ENCODE assay signal across 17 mouse cellular contexts in genomic region chr2:44397209-44397608, GRCm38 (mm10).
DNase-seq lines count a peak whose midpoint lies in the region; ATAC-seq lines count a peak whose summit lies in the region.
"Had no signal": no experiment of that assay in that cellular context is flagged by ENCODE, and none has a peak within 500 bp of the region (broad histone marks: within the 10 kb centered on the region; RNA-seq: fewer than 3 reads in every experiment).

No protein-coding gene starts in this region.

- ATAC-seq in midbrain, embryonic 13.5 days: no peak
- ATAC-seq in neural tube, embryonic 11.5 days (ENCODE audit: insufficient read depth, low FRiP score, low TSS enrichment): 0 out of 2 replicates have a peak, but pooled peaks have one; percentile 29

- no peak overlapping the region for H3K4me3 ChIP-seq in midbrain, embryonic 10.5 days
- no peak overlapping the region for H3K4me3 ChIP-seq in midbrain, embryonic 13.5 days (replicated peaks)
- no peak overlapping the region for H3K4me3 ChIP-seq in neural tube, embryonic 11.5 days (ENCODE audit: low read depth, low read length)
- H3K4me3 ChIP-seq: embryonic facial prominence, embryonic 15.5 days; erythroblast, embryonic 14.5 days; forebrain, embryonic 10.5 days; gastrocnemius, adult 2 months; heart, embryonic 12.5 days; hindbrain, embryonic 12.5 days had no signal

- no peak overlapping the region for H3K4me2 ChIP-seq in midbrain, embryonic 13.5 days (replicated peaks)
- H3K4me2 ChIP-seq in neural tube, embryonic 11.5 days (ENCODE audit: low read depth): no peak overlapping the region
- H3K4me2 ChIP-seq: embryonic facial prominence, embryonic 15.5 days; heart, embryonic 12.5 days; hindbrain, embryonic 12.5 days had no signal

- H3K27me3 ChIP-seq in midbrain, embryonic 10.5 days (ENCODE audit: low read depth, poor library complexity, severe bottlenecking): peaks cover 11% of the 10 kb centered on the region
- H3K27me3 ChIP-seq in midbrain, embryonic 13.5 days: 0 out of 2 replicates have a peak, but pooled peaks cover 8% of the 10 kb centered on the region
- no peaks in the 10 kb centered on the region for H3K27me3 ChIP-seq in neural tube, embryonic 11.5 days (ENCODE audit: control insufficient read depth, insufficient read depth, low read length)
- H3K27me3 ChIP-seq: embryonic facial prominence, embryonic 15.5 days; heart, embryonic 12.5 days; hindbrain, embryonic 12.5 days had no signal

- 6% methylated on average over 1 of the region's 1 CpGs for WGBS in midbrain, embryonic 10.5 days
- 8% methylated on average over 1 of the region's 1 CpGs for WGBS in midbrain, embryonic 13.5 days
- WGBS in neural tube, embryonic 11.5 days: 10% methylated on average over 1 of the region's 1 CpGs

- H3K36me3 ChIP-seq in midbrain, embryonic 10.5 days: no peaks in the 10 kb centered on the region
- no peaks in the 10 kb centered on the region for H3K36me3 ChIP-seq in midbrain, embryonic 13.5 days
- H3K36me3 ChIP-seq in neural tube, embryonic 11.5 days (ENCODE audit: control insufficient read depth, insufficient read depth, low read length): no peaks in the 10 kb centered on the region
- H3K36me3 ChIP-seq: embryonic facial prominence, embryonic 15.5 days; forebrain, embryonic 10.5 days; G1E; heart, embryonic 12.5 days; hindbrain, embryonic 12.5 days had no signal

- H3K9me3 ChIP-seq in midbrain, embryonic 10.5 days (replicated peaks): no peaks in the 10 kb centered on the region
- H3K9me3 ChIP-seq in midbrain, embryonic 13.5 days: no peaks in the 10 kb centered on the region
- no peaks in the 10 kb centered on the region for H3K9me3 ChIP-seq in neural tube, embryonic 11.5 days (ENCODE audit: control insufficient read depth, low read length)
- H3K9me3 ChIP-seq: embryonic facial prominence, embryonic 15.5 days; forebrain, embryonic 10.5 days; G1E; heart, embryonic 12.5 days; hindbrain, embryonic 12.5 days had no signal

- peak overlapping the region; percentile 65; the same call in 1 of the 2 replicates for H3K27ac ChIP-seq in midbrain, embryonic 10.5 days (replicated peaks)
- H3K27ac ChIP-seq in midbrain, embryonic 13.5 days: no peak overlapping the region
- H3K27ac ChIP-seq in neural tube, embryonic 11.5 days (ENCODE audit: low read depth, low read length): no peak overlapping the region
- H3K27ac ChIP-seq: embryonic facial prominence, embryonic 15.5 days; forebrain, embryonic 10.5 days; gastrocnemius, adult 2 months; hindbrain, embryonic 12.5 days had no signal

- DNase-seq in midbrain, embryonic 10.5 days (ENCODE audit: low spot score): peak; percentile 39
- peak; percentile 49 for DNase-seq in embryo, embryonic 10 days (ENCODE audit: low spot score)
- peak; percentile 45 for DNase-seq in embryo, embryonic 10.5 days (ENCODE audit: low spot score)
- DNase-seq in neural tube, embryonic 11.5 days (ENCODE audit: low spot score): no peak
- no peak for DNase-seq in adrenal gland, adult (ENCODE audit: inconsistent age in 2 of 2, low spot score in 1 of 2)
- DNase-seq: adrenal gland, postnatal 10 days; cerebellum, adult 11 months; cerebellum, adult 8-10 months; gastrocnemius, adult 2 months; gastrocnemius, postnatal 25 days had no signal

- H3K4me1 ChIP-seq in midbrain, embryonic 10.5 days: peaks cover 52% of the 10 kb centered on the region
- H3K4me1 ChIP-seq in midbrain, embryonic 13.5 days (replicated peaks): peaks cover 25% of the 10 kb centered on the region
- H3K4me1 ChIP-seq in neural tube, embryonic 11.5 days (ENCODE audit: control insufficient read depth, insufficient read depth, low read length): 0 out of 2 replicates have a peak, but pooled peaks cover 8% of the 10 kb centered on the region
- H3K4me1 ChIP-seq: heart, embryonic 12.5 days had no signal

- no peak overlapping the region for H3K9ac ChIP-seq in midbrain, embryonic 13.5 days (replicated peaks)
- no peak overlapping the region for H3K9ac ChIP-seq in neural tube, embryonic 11.5 days (ENCODE audit: low read length)
- H3K9ac ChIP-seq: embryonic facial prominence, embryonic 15.5 days; heart, embryonic 12.5 days; hindbrain, embryonic 12.5 days had no signal

Comparison
In these comparisons a context has a peak if more than half of its experiments do, and no peak if none do; other contexts are left out.
1. DNase-seq: peak in midbrain, embryonic 10.5 days (single experiment), embryo, embryonic 10 days (single experiment) and embryo, embryonic 10.5 days (single experiment); none in neural tube, embryonic 11.5 days (single experiment) and adrenal gland, adult (0 of 2).